Comparison of ENCODE assay signal across 9 mouse cellular contexts in the genomic region with DNA sequence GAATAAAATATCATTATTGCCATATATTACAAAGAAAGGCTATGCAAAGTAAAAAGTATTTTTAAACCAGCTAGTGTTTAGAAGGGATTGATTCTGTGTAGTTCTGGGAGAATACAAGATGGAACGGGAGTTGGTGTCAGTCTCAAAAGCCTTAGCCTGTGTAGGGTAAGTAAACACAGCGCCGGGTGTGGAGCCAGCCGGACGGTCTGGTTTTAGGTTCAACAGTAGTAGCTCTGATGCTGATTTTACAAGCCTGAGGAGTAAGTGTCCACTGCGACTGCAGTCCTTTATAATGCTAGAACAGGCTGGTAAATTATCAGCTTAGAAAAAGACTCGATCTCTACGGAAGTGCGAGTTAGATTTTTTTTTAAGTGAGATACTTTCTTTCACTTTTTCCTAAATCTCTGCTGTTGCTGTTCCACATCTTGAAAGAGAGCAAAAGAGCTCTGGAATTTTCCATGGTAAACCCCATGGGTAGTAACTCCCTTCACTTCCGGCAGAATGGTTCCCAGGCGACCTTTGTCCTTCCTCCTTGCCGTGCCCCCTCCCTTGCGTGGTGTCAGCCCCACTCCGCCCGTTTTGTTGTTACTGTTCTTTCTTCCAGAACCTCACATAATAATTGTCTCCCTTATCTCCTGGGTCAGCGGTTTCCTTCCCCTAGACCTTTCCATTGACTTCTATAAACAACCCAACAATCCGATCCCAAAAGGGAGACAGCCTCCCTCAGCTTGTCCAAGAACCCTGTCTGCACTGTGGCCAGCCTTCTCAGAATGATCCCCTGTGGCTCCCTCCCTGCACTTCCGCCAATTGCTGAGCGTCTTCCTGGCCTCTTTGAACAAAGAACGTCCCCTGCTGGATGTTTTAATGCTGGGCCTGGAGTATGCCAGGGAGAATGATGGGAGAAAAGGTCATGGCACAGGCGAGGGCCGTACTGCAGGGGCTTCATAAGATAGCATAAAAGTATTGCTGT. TPM values are rescaled to one million over a fixed set of nuclear protein-coding genes. Genes with fewer than 3 reads are reported as not detected.
DNase-seq lines count a peak whose midpoint lies in the region; ATAC-seq lines count a peak whose summit lies in the region.
"Had no signal": no experiment of that assay in that cellular context is flagged by ENCODE, and none has a peak within 500 bp of the region (broad histone marks: within the 10 kb centered on the region; RNA-seq: fewer than 3 reads in every experiment).

No protein-coding gene starts in this region.

- H3K36me3 ChIP-seq in heart, embryonic 10.5 days: peaks cover 19% of the 10 kb centered on the region; the same call in 1 of the 2 replicates
- H3K36me3 ChIP-seq in stomach, embryonic 14.5 days (ENCODE audit: control insufficient read depth, insufficient read depth, low read length): peaks cover 5% of the 10 kb centered on the region; the same call in 1 of the 2 replicates
- peaks cover 61% of the 10 kb centered on the region for H3K36me3 ChIP-seq in forebrain, embryonic 12.5 days (replicated peaks)

- H3K9me3 ChIP-seq in heart, embryonic 10.5 days: no peaks in the 10 kb centered on the region
- no peaks in the 10 kb centered on the region for H3K9me3 ChIP-seq in stomach, embryonic 14.5 days (ENCODE audit: control insufficient read depth, low read depth, low read length)
- H3K9me3 ChIP-seq in forebrain, embryonic 12.5 days: no peaks in the 10 kb centered on the region
- H3K9me3 ChIP-seq: limb, embryonic 13.5 days had no signal

- no peak for ATAC-seq in stomach, embryonic 14.5 days (ENCODE audit: insufficient number of reproducible peaks, insufficient read depth, low FRiP score, low read depth)
- ATAC-seq in forebrain, embryonic 12.5 days (ENCODE audit: low FRiP score): no peak

- H3K4me3 ChIP-seq in heart, embryonic 10.5 days: no peak overlapping the region
- H3K4me3 ChIP-seq in stomach, embryonic 14.5 days (ENCODE audit: low read depth, low read length): no peak overlapping the region
- H3K4me3 ChIP-seq in forebrain, embryonic 12.5 days (replicated peaks): no peak overlapping the region
- H3K4me3 ChIP-seq: limb, embryonic 13.5 days had no signal

- no peak overlapping the region for H3K9ac ChIP-seq in stomach, embryonic 14.5 days (replicated peaks; ENCODE audit: low read depth, low read length)
- H3K9ac ChIP-seq in forebrain, embryonic 12.5 days: no peak overlapping the region
- H3K9ac ChIP-seq: limb, embryonic 13.5 days had no signal

- no peaks in the 10 kb centered on the region for H3K27me3 ChIP-seq in heart, embryonic 10.5 days (ENCODE audit: insufficient read depth, poor library complexity, severe bottlenecking)
- no peaks in the 10 kb centered on the region for H3K27me3 ChIP-seq in stomach, embryonic 14.5 days (ENCODE audit: control insufficient read depth, insufficient read depth, low read length)
- H3K27me3 ChIP-seq in forebrain, embryonic 12.5 days: no peaks in the 10 kb centered on the region
- H3K27me3 ChIP-seq: limb, embryonic 13.5 days had no signal

- H3K27ac ChIP-seq in heart, embryonic 10.5 days: peak overlapping the region; percentile 49; the same call in 1 of the 2 replicates
- H3K27ac ChIP-seq in stomach, embryonic 14.5 days (ENCODE audit: low read length): peak overlapping the region; percentile 2; the same call in 1 of the 2 replicates
- H3K27ac ChIP-seq in forebrain, embryonic 12.5 days: no peak overlapping the region
- H3K27ac ChIP-seq: limb, embryonic 13.5 days had no signal

- WGBS in heart, embryonic 10.5 days: 63% methylated on average over 22 of the region's 22 CpGs
- 58% methylated on average over 22 of the region's 22 CpGs for WGBS in stomach, embryonic 14.5 days
- WGBS in forebrain, embryonic 12.5 days: 78% methylated on average over 22 of the region's 22 CpGs

- peak; percentile 17 to 56 for DNase-seq in urinary bladder, adult 18-20 months (ENCODE audit: low spot score in 2 of 2)
- DNase-seq in urinary bladder, adult 2 months (ENCODE audit: low spot score): no peak
- DNase-seq in heart, embryonic 10.5 days (ENCODE audit: low spot score): peak; percentile 78
- DNase-seq in kidney, postnatal 14 days: peak; percentile 88
- DNase-seq in spleen, adult 12 weeks (ENCODE audit: low spot score): no peak
- DNase-seq in spleen, postnatal 4 days (ENCODE audit: low spot score in 2 of 2): no peak

- no peaks in the 10 kb centered on the region for H3K4me1 ChIP-seq in heart, embryonic 10.5 days
- no peaks in the 10 kb centered on the region for H3K4me1 ChIP-seq in stomach, embryonic 14.5 days (ENCODE audit: control insufficient read depth, insufficient read depth, low read length)
- no peaks in the 10 kb centered on the region for H3K4me1 ChIP-seq in forebrain, embryonic 12.5 days
- H3K4me1 ChIP-seq: limb, embryonic 13.5 days had no signal

- H3K4me2 ChIP-seq in stomach, embryonic 14.5 days (replicated peaks; ENCODE audit: low read depth, low read length): peak overlapping the region; percentile 20
- H3K4me2 ChIP-seq in forebrain, embryonic 12.5 days: no peak overlapping the region
- H3K4me2 ChIP-seq: limb, embryonic 13.5 days had no signal

RNA-seq across cellular contexts. Expression of a gene that starts 41.8 kb away (rescaled TPM):
- polyA plus RNA-seq in urinary bladder, adult 2 months (2012; rRNA removed): 9.9 and 10.3 TPM in 2 replicates
- 7.3 and 8.4 TPM in 2 replicates for polyA plus RNA-seq in heart, embryonic 10.5 days (2016; fragmentation: Nextera tagmentation; extraction: Ambion mirVana)
- 10.4 and 10.6 TPM in 2 replicates for polyA plus RNA-seq in stomach, embryonic 14.5 days (2014; fragmentation: Nextera tagmentation; extraction: Ambion mirVana)
- polyA plus RNA-seq in forebrain, embryonic 12.5 days (2016; fragmentation: Nextera tagmentation; extraction: Ambion mirVana): 13.8 and 14.8 TPM in 2 replicates

RNA-seq across cellular contexts. Expression of a gene that starts 50.4 kb away (rescaled TPM):
- polyA plus RNA-seq in urinary bladder, adult 2 months (2012; rRNA removed): 40.9 and 41.7 TPM in 2 replicates
- polyA plus RNA-seq in heart, embryonic 10.5 days (2016; fragmentation: Nextera tagmentation; extraction: Ambion mirVana): 12.9 and 13.0 TPM in 2 replicates
- polyA plus RNA-seq in stomach, embryonic 14.5 days (2014; fragmentation: Nextera tagmentation; extraction: Ambion mirVana): 16.5 and 20.5 TPM in 2 replicates
- 47.1 and 47.6 TPM in 2 replicates for polyA plus RNA-seq in forebrain, embryonic 12.5 days (2016; fragmentation: Nextera tagmentation; extraction: Ambion mirVana)

Comparison
In these comparisons a context has a peak if more than half of its experiments do, and no peak if none do; other contexts are left out.
1. DNase-seq: peak in urinary bladder, adult 18-20 months (2 of 2), heart, embryonic 10.5 days (single experiment) and kidney, postnatal 14 days (single experiment); none in urinary bladder, adult 2 months (single experiment), spleen, adult 12 weeks (single experiment) and spleen, postnatal 4 days (0 of 2).